Mouse (Mus musculus) C2C12 (cell line): ENCODE measurements around the gene Bloc1s1. TPM values are rescaled to one million over a fixed set of nuclear protein-coding genes. Genes with fewer than 3 reads are reported as not detected.

Experiments
- H3K27me3 ChIP-seq: one replicate; pipeline ENCODE4 v1.6.1; 2011; ENCODE audit not compliant: control insufficient read depth, insufficient read depth, insufficient read length
- H3K36me3 ChIP-seq: one replicate; pipeline ENCODE4 v1.6.1; 2011; ENCODE audit not compliant: control insufficient read depth, insufficient read depth
- H3K4me3 ChIP-seq: one replicate; pipeline ENCODE4 v1.5.1; 2011; ENCODE audit warnings: mild to moderate bottlenecking, control low read depth; ENCODE audit not compliant: poor library complexity, insufficient read depth, severe bottlenecking
- H3K79me2 ChIP-seq: one replicate; pipeline ENCODE4 v1.6.1; 2011; ENCODE audit not compliant: control insufficient read depth, insufficient read depth
- H3K79me3 ChIP-seq: one replicate; pipeline ENCODE4 v1.6.1; 2011; ENCODE audit warnings: low read depth, control low read depth
- H3ac ChIP-seq: one replicate; pipeline ENCODE3; 2011; ENCODE audit warnings: low read depth; ENCODE audit not compliant: control insufficient read depth, insufficient read length
- CEBPB ChIP-seq: IDR thresholded peaks from one replicate; pipeline ENCODE4 v1.6.1; 2011; ENCODE audit warnings: low read depth, mild to moderate bottlenecking, control low read depth, moderate library complexity
- CTCF ChIP-seq: IDR thresholded peaks from one replicate; pipeline ENCODE4 v1.5.1; 2011; ENCODE audit not compliant: control insufficient read depth, insufficient read depth, insufficient read length
- FOSL1 ChIP-seq: IDR thresholded peaks from one replicate; pipeline ENCODE4 v1.8.0; 2011; ENCODE audit warnings: mild to moderate bottlenecking, low read length; ENCODE audit not compliant: poor library complexity, insufficient read depth, severe bottlenecking
- MAX ChIP-seq: IDR thresholded peaks from one replicate; pipeline ENCODE4 v1.6.1; 2011; ENCODE audit warnings: mild to moderate bottlenecking, control low read depth
- MYOD1 ChIP-seq: IDR thresholded peaks from one replicate; pipeline ENCODE4 v1.6.1; 2011; ENCODE audit warnings: low read depth; ENCODE audit not compliant: control insufficient read depth, insufficient read length
- MYOG ChIP-seq: IDR thresholded peaks from one replicate; pipeline ENCODE4 v1.6.1; 2011; ENCODE audit not compliant: control insufficient read depth, insufficient read length; ENCODE audit errors: extremely low read depth
- USF1 ChIP-seq: IDR thresholded peaks from one replicate; pipeline ENCODE4 v1.6.1; 2011; ENCODE audit warnings: low read depth, mild to moderate bottlenecking, control low read depth, moderate library complexity
- polyA plus RNA-seq: library from polyadenylated mRNA; unstranded; fragments of >200 nt; fragmentation: generic; extraction: Trizol; gene quantifications from one replicate; pipeline ENCODE4 v1.2.1, GENCODE M21; 2012; ENCODE audit warnings: missing spikeins

Bloc1s1 gene
- polyA plus RNA-seq, 1 experiment, result 204 TPM

- Histone ChIP-seq H3K4me3 (peak overlapping the region; percentile 54), H3K79me3 (peaks cover 35% of the 10 kb centered on the region), H3K36me3 (peaks cover 13% of the 10 kb centered on the region), H3K79me2 (peaks cover 67% of the 10 kb centered on the region), H3K27me3 (no peaks in the 10 kb centered on the region), H3ac (peak overlapping the region; percentile 77)
- TF ChIP-seq MYOG, result no peak
- no peak for TF ChIP-seq MAX
- no peak for TF ChIP-seq USF1
- no peak for TF ChIP-seq FOSL1
- TF ChIP-seq CTCF, result no peak
- no peak for TF ChIP-seq MYOD1
- TF ChIP-seq CEBPB, result no peak
Observed at GRCm38 (mm10) chr10:128935826-128936440, 12.1 kb upstream of the Bloc1s1 start.

GRCm38 (mm10) chr10:128934997-128935787 is 11.4 kb upstream of the Bloc1s1 start:
- H3ac ChIP-seq, result peak overlapping the region; percentile 77
- H3K79me3 ChIP-seq, result peaks cover 35% of the 10 kb centered on the region
- TF ChIP-seq CTCF (peak; percentile 68), MYOG (no peak)
- H3K79me2 ChIP-seq, result peaks cover 64% of the 10 kb centered on the region
- peaks cover 5% of the 10 kb centered on the region for H3K36me3 ChIP-seq
- H3K4me3 ChIP-seq, result peak overlapping the region; percentile 54
- no peaks in the 10 kb centered on the region for H3K27me3 ChIP-seq

- Histone ChIP-seq H3ac (peak overlapping the region; percentile 84), H3K27me3 (no peaks in the 10 kb centered on the region), H3K79me2 (peaks cover 54% of the 10 kb centered on the region), H3K79me3 (peaks cover 35% of the 10 kb centered on the region), H3K4me3 (peak overlapping the region; percentile 54), H3K36me3 (no peaks in the 10 kb centered on the region)
- TF ChIP-seq MYOD1, result no peak
- no peak for TF ChIP-seq MYOG
Observed at GRCm38 (mm10) chr10:128933976-128934721, 10.3 kb upstream of the Bloc1s1 start.

- Histone ChIP-seq H3K4me3 (peak within 1 kb of the TSS; percentile 54), H3K27me3 (no peaks in the 10 kb centered on the region), H3K79me2 (peaks cover 49% of the 10 kb centered on the region), H3K79me3 (peaks cover 32% of the 10 kb centered on the region), H3ac (peak within 1 kb of the TSS; percentile 84), H3K36me3 (no peaks in the 10 kb centered on the region)
- TF ChIP-seq FOSL1 (no peak), CTCF (no peak), MYOG (no peak), CEBPB (no peak), MYOD1 (no peak), MAX (no peak), USF1 (no peak)
Observed at GRCm38 (mm10) chr10:128933574-128933973, 9.7 kb upstream of the Bloc1s1 start, which contains the start of gene Itga7. Gene Itga7 (plus strand): TSS chr10:128933818.

GRCm38 (mm10) chr10:128931441-128931840 is 7.6 kb upstream of the Bloc1s1 start:
- Histone ChIP-seq H3ac (no peak overlapping the region), H3K79me3 (peaks cover 19% of the 10 kb centered on the region), H3K36me3 (no peaks in the 10 kb centered on the region), H3K4me3 (no peak overlapping the region), H3K27me3 (no peaks in the 10 kb centered on the region), H3K79me2 (peaks cover 28% of the 10 kb centered on the region)
- TF ChIP-seq CEBPB (no peak), MYOD1 (peak; percentile 78), MAX (peak; percentile 14), CTCF (no peak), MYOG (no peak), FOSL1 (no peak)
